Mouse (Mus musculus) kidney, adult 2 months (tissue): Measurements from ENCODE around the gene Pfdn4.

ENCODE experiments used
- CTCF ChIP-seq: fragments of 200-500 bp; conservative IDR thresholded peaks from 2 replicates; pipeline ENCODE4 v1.5.1; 2011; ENCODE audit warnings: low read depth, mild to moderate bottlenecking, control low read depth, low read length, moderate library complexity, mixed read lengths; ENCODE audit not compliant: insufficient read depth, insufficient read length
- POLR2A ChIP-seq: fragments of 200-500 bp; IDR thresholded peaks from one replicate; pipeline ENCODE4 v1.6.1; 2011; ENCODE audit warnings: low read depth, low read length, control low read depth

DNA sequence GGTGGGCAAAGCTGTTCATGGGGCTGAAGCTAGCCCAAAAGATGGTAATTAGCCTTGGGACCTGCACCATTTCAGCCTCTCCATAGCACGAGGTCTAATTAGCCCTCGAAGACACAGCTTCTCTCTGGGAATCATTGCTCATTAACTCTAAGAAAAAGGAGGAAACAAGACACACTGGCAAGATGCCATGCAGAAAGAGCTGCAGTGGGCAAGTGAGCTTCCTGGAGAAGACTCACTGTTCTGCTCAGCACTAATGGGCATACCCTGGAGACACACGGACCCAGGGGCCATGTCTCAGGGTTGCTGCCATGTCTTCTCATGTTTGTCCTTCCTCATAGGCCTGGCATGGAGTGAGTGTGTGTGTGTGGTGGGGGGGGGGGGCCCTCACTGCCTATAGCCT lies 47.9 kb downstream of the Pfdn4 start:
- TF ChIP-seq CTCF (no peak), POLR2A (no peak)
